Mouse (Mus musculus) embryonic facial prominence, embryonic 14.5 days (tissue): ENCODE measurements at regions not wholly inside any gene's neighbourhood (a gene's known extent, or its start where the extent isn't known, plus 50 kb on each side); places are given as distances from the start of the nearest gene placed in this dataset.
"Not testable (repeated sequence)": the region's sequence is repeated elsewhere in the genome, so short reads cannot be mapped to it uniquely, and the experiment has no call there.

Experiments
- ATAC-seq: fragments of 200-750 bp; cut with Nextera tagmentation; 2 replicates; pipeline ENCODE4 v1.8.0; 2017; ENCODE audit warnings: low read depth, moderate number of reproducible peaks, moderate TSS enrichment
- DNase-seq: peaks from one replicate; pipeline ENCODE4 v3.0.0-alpha.2; 2015; ENCODE audit warnings: low spot score
- H3K27ac ChIP-seq: fragments of 300-500 bp; sonication (generic); replicated peaks from 2 replicates; pipeline ENCODE4 v1.5.1; 2014; ENCODE audit warnings: low read depth, mild to moderate bottlenecking, low read length, moderate library complexity
- H3K27me3 ChIP-seq: fragments of 300-500 bp; sonication (generic); replicated peaks from 2 replicates; pipeline ENCODE4 v1.6.1; 2014; ENCODE audit warnings: low read length; ENCODE audit not compliant: control insufficient read depth, insufficient read depth
- H3K36me3 ChIP-seq: fragments of 300-500 bp; sonication (generic); 2 replicates; pipeline ENCODE4 v1.6.1; 2014; ENCODE audit warnings: low read length, mixed read lengths; ENCODE audit not compliant: control insufficient read depth, insufficient read depth
- H3K4me1 ChIP-seq: fragments of 300-500 bp; sonication (generic); 2 replicates; pipeline ENCODE4 v1.6.1; 2014; ENCODE audit warnings: antibody characterized with exemption, low read length; ENCODE audit not compliant: control insufficient read depth, insufficient read depth
- H3K4me2 ChIP-seq: fragments of 300-500 bp; sonication (generic); 2 replicates; pipeline ENCODE4 v1.6.1; 2014; ENCODE audit warnings: low read depth, mild to moderate bottlenecking, low read length, moderate library complexity, mixed read lengths
- H3K4me3 ChIP-seq: fragments of 300-500 bp; sonication (generic); 2 replicates; pipeline ENCODE4 v1.5.1; 2014; ENCODE audit warnings: low read depth, mild to moderate bottlenecking, low read length
- H3K9ac ChIP-seq: fragments of 300-500 bp; sonication (generic); 2 replicates; pipeline ENCODE4 v1.6.1; 2014; ENCODE audit warnings: low read depth, mild to moderate bottlenecking, low read length, moderate library complexity, mixed read lengths
- H3K9me3 ChIP-seq: fragments of 300-500 bp; sonication (generic); 2 replicates; pipeline ENCODE4 v1.6.1; 2016; ENCODE audit warnings: low read length; ENCODE audit not compliant: control insufficient read depth
- WGBS: fragments of 180-500 bp; shearing (Covaris S2); extraction: QIAGEN DNeasy Blood & Tissue Kit; methylation state at CpG from one replicate; pipeline ENCODE4 v1.1.7; 2014; 5-methylcytosine and 5-hydroxymethylcytosine counted together

GRCm38 (mm10) chr2:100426661-100427060 lies 1197.9 kb upstream of the Rag2 start:
- Histone ChIP-seq H3K4me1 (no peaks in the 10 kb centered on the region), H3K9ac (no peak overlapping the region), H3K27me3 (no peaks in the 10 kb centered on the region), H3K4me3 (no peak overlapping the region), H3K4me2 (no peak overlapping the region), H3K9me3 (no peaks in the 10 kb centered on the region), H3K36me3 (no peaks in the 10 kb centered on the region), H3K27ac (no peak overlapping the region)
- 93% methylated on average over 2 of the region's 2 CpGs for WGBS
- no peak for ATAC-seq
- no peak for DNase-seq

GRCm38 (mm10) chr2:100434991-100435390 lies 1189.5 kb upstream of the Rag2 start:
- Histone ChIP-seq H3K4me3 (no peak overlapping the region), H3K4me2 (no peak overlapping the region), H3K9ac (no peak overlapping the region), H3K4me1 (no peaks in the 10 kb centered on the region), H3K36me3 (no peaks in the 10 kb centered on the region), H3K9me3 (no peaks in the 10 kb centered on the region), H3K27ac (no peak overlapping the region), H3K27me3 (no peaks in the 10 kb centered on the region)
- 75% methylated on average over 3 of the region's 3 CpGs for WGBS
- ATAC-seq (no peak), DNase-seq (no peak)

GRCm38 (mm10) chr2:100445868-100446267 lies 1178.7 kb upstream of the Rag2 start:
- no peak overlapping the region for H3K9ac ChIP-seq
- H3K27me3 ChIP-seq: no peaks in the 10 kb centered on the region
- no peak overlapping the region for H3K27ac ChIP-seq
- H3K4me1 ChIP-seq: no peaks in the 10 kb centered on the region
- no peaks in the 10 kb centered on the region for H3K36me3 ChIP-seq
- H3K9me3 ChIP-seq: no peaks in the 10 kb centered on the region
- 64% methylated on average over 1 of the region's 1 CpGs for WGBS
- no peak for ATAC-seq
- H3K4me2 ChIP-seq: no peak overlapping the region
- no peak for DNase-seq
- no peak overlapping the region for H3K4me3 ChIP-seq

GRCm38 (mm10) chr2:100446332-100446731 lies 1178.2 kb upstream of the Rag2 start:
- H3K4me2 ChIP-seq: no peak overlapping the region
- 36% methylated on average over 2 of the region's 2 CpGs for WGBS
- no peak for ATAC-seq
- DNase-seq: no peak
- H3K9ac ChIP-seq: no peak overlapping the region
- no peak overlapping the region for H3K27ac ChIP-seq
- no peaks in the 10 kb centered on the region for H3K9me3 ChIP-seq
- H3K36me3 ChIP-seq: no peaks in the 10 kb centered on the region
- H3K4me1 ChIP-seq: no peaks in the 10 kb centered on the region
- H3K4me3 ChIP-seq: no peak overlapping the region
- H3K27me3 ChIP-seq: no peaks in the 10 kb centered on the region

- not testable (repeated sequence) for ATAC-seq, DNase-seq, H3K27ac ChIP-seq, H3K4me1 ChIP-seq, H3K27me3 ChIP-seq, H3K36me3 ChIP-seq, H3K9ac ChIP-seq, H3K4me2 ChIP-seq, H3K9me3 ChIP-seq, H3K4me3 ChIP-seq
- WGBS: no CpG with 5 or more reads among the region's 1 CpGs
Measured at GRCm38 (mm10) chr2:100459641-100460040, 1164.9 kb upstream of the Rag2 start.

GRCm38 (mm10) chr2:100486229-100486628 lies 1138.3 kb upstream of the Rag2 start:
- not testable (repeated sequence) for ATAC-seq, H3K9ac ChIP-seq, H3K9me3 ChIP-seq, H3K27ac ChIP-seq, H3K4me3 ChIP-seq, H3K36me3 ChIP-seq, H3K4me1 ChIP-seq, H3K27me3 ChIP-seq, DNase-seq, H3K4me2 ChIP-seq
- no CpG with 5 or more reads among the region's 3 CpGs for WGBS

- H3K27me3 ChIP-seq, H3K27ac ChIP-seq, H3K36me3 ChIP-seq, ATAC-seq, H3K4me3 ChIP-seq, H3K4me2 ChIP-seq, H3K9ac ChIP-seq, DNase-seq, H3K9me3 ChIP-seq, H3K4me1 ChIP-seq: not testable (repeated sequence)
- WGBS: no CpG with 5 or more reads among the region's 1 CpGs
Measured at GRCm38 (mm10) chr2:100505114-100505513, 1119.4 kb upstream of the Rag2 start.
